Mouse (Mus musculus): ENCODE results near the gene Sart3.
"Not testable (repeated sequence)": the region's sequence is repeated elsewhere in the genome, so short reads cannot be mapped to it uniquely, and the experiment has no call there.

Sart3 gene

DNA sequence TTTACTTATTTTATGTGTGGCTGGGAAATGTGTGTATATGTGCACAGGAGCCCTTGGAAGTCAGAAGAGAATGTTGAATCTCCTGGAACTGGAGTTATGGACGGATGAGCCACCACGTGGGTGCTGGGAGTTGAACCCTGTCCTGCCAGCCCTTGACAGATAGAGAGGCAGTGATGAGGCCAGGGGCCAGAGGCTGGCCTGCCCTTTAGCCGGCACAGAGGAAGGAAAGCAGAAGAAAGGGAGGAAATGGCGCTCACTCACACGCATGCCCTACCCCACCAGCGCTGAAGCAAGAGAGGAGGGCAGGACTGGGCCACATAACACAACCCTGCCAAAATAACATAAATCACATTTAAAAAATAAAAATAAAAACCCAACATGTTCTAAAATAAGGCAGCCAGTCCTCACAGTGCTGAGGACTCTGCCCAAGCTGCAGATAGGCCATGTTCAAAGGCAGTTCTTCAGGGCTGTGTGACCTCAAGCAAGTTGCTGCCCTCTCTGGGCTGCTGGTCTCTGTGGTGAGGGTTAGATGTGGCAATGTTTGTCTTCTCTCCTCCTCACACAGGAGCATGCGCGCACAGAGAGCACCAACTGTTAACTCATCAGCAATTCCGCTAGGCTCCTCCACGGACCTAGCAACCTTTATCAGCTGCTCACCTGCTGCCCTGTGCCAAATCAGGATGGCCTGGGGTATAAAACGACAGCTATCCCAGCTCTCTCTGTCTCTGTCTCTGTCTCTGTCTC is 18.3 kb upstream of the Sart3 start:
- no peak for DNase-seq (ENCODE audit: low spot score in 2 of 2)

DNA sequence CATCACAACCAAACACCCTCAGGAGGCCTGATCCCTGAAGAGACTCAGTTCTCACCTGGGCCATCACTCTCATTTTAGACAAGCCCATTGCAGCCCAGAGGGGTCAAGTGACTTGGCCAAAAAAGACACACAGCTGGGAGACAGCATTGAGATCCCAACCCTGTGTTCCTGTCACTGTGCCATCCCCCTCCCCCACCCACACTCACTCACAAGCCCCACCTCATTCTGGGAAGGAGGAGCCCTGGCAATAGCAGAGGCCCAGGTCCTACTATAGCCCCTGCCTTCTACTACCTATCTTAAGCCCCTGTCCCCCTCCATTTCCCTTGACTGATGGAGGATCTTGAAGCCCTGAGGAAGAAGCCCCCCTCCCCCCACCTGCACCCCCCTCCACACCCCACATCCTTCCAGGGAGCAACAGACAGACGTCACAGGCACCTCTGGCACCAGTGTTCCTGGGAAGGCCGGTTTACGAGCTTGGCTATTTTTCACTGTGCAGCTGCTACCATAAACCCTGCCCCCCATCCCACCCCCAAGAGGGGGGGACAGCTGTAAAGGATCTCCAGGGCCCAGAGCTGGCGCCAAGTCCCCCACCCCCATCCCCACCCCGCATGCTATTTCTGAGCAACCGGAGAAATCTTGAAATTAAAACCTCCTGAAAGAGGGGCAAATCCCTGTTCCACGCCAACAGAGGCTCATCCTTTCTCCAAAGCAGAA is 16.9 kb upstream of the Sart3 start:
- no peak for DNase-seq (ENCODE audit: low spot score in 2 of 2)

DNA sequence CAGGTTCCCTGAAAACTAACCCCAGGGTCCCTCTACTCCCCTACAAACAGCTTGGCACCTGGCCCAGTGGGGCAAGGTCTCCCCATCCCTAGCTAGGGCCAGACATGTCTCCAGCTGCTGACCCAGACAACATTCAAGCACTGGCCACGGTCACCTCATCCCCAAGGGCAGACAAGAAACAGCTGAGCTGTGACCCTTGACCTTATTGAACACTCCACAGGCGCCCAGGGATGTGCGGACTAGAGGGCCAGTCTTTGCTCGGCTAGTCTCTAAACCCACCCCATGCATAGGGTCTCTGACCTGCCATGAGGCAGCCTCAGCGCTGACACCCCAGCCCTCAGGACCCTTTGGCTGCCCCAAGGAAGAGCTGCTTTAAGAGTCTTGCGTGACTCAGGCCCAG is 16.3 kb upstream of the Sart3 start:
- no peak for DNase-seq (ENCODE audit: low spot score in 2 of 2)

DNA sequence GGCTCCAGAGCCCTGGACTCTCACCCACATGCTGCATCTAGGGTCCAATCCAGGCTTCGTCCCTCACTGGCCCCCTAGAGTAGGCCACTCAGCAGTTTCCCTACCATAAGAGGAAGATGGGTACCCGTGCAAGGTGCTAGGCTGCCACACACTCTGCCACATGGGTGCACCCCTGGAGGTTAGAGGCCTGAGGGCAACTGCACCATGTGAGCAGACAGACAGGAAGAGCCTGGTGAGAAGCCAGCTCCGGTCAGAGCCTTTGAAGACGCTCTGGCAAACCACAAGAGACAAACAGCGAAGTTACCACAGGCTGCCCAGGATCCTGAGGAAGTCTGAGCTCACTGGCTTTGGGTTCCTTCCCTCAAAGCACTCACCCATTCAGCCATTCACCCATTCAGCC is 14.7 kb upstream of the Sart3 start:
- no peak for DNase-seq (ENCODE audit: low spot score in 2 of 2)

DNA sequence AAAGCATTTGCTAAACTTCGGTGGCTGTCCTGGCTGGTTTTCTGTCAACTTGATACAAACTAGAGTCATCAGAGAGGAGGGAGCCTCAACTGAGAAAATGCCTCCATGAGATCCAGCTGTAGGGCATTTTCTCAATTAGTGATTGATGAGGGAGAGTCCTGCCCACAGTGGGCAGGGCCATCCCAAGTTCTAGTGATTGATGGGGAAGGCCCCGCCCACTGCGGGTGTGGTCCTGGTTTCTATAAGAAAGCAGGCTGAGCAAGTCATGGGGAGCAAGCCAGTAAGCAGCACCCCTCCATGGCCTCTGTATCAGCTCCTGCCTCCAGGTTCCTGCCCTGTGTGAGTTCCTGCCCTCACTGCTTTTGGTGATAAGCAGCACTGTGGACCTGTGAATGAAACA is 11.8 kb upstream of the Sart3 start:
- not testable (repeated sequence) for DNase-seq (ENCODE audit: low spot score in 2 of 2)

DNA sequence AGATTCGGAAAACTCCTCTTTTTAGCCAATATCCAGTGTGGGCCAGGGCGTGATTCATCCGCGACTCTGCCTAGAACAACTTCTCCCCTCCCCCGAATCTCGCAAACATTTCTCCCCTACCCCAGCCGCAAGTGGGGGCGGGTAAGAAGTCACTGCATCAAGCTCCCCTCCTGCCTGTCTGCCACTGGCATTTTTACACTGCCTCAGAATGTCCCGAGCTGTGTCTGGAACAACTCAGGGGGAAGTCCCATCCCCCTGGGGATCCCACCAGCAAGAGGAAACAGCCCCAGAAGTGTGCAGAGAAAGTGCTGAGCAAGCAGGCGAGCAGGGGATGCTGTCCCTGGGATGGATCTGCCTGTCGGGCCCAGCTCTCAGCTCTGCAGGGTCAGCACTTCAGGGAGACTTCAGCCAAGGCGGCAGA is 11.3 kb upstream of the Sart3 start:
- DNase-seq (ENCODE audit: low spot score in 2 of 2): no peak

DNA sequence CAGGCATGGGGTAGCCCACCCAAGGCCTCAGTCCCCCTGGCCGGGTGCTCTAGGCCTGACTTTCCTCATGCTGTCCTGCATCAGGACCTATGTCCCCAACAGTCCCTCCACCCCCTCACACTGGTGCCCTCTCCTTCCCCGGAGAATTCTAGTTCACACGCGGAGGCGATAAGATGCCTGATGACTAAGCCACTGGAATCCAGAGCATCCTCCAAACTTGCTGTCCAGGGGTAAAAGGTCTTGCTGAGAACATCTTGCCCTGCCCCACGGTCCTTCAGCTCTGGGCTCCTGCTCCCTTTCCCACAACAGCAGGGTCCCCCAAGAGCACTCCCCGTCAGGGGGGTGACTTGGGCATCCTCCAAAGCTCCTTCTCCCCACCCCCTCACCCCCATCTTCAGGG is 10.3 kb upstream of the Sart3 start:
- no peak for DNase-seq (ENCODE audit: low spot score in 2 of 2)

DNA sequence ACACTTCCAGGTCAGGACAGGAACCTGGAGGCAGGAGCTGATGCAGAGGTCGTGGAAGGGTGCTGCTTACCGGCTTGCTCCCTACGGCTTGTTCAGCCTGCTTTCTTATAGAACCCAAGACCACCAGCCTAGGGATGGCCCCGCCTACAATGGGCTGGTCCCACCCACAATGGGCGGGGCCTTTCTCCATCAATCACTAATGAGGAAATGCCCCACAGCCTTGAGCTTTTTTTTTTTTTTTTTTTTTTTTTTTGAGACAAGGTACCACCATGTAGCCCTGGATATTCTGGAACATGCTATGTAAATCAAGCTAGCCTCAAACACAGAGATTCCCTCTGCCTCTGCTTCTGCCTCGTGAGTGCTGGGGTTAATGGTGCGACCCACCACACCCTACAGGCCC is 9.6 kb upstream of the Sart3 start:
- DNase-seq (ENCODE audit: low spot score in 2 of 2): no peak

DNA sequence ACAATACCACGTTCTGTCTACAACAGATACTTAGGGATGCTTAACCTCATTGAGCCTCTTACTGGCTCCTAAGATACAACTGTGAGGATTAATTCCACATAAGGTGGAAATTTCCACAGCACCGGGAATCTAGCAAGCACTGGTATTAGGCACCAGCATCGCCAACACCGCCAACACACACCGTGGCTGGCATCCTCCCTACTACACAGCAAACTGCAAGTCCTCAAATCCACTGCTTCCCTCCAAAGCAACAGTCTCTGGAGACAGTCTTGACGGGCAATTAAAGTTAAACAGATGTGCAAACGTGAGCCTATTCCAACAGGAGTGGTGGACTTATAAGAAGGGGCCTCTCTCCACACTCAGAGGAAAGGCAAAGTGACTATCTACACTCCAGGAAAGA is 8.9 kb upstream of the Sart3 start:
- DNase-seq (ENCODE audit: low spot score in 2 of 2): no peak

DNA sequence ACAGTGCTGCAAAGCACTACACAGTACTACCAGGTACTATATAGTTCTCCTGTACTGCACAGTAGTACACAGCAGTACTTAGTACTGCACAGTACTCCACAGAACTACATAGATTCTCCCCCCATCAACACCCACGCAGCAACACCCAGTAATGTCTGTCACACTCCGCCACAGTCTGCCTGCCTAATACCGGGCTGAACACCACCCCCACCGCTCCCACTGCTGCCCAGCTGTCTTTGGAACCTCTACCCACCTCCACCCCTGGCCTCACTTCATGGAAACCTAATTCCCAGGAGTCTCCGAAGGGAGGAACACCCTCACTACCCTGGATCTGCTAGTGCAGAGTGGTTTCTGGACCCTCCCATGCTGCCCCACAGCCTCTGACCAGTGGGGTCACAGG is 8.5 kb upstream of the Sart3 start:
- no peak for DNase-seq (ENCODE audit: low spot score in 2 of 2)

DNA sequence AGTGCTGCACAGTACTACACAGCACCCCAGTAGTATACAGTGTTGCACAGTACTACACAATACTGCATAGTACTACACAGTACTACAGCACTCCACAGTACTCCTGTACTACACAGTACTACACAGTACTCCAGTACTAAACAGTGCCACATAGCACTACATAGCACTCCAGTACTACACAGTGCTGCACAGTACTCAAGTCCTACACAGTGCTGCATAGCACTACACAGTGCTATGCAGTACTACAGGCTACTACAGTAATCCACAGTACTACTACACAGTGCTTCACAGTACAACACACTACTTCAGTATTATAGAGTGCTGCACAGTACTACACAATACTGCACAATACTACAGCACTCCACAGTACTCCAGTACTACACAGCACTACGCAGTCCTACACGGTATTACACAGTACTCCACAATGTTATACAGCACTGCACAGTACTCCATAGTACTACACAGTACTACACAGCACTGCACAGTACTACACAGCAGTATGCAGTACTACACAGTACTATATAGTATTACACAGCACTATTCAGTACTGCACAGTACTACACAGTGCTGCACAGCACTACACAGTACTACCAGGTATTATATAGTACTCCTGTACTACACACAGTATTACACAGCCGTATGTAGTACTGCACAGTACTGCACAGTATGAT is 7.9 kb upstream of the Sart3 start:
- DNase-seq (ENCODE audit: low spot score in 2 of 2): no peak

DNA sequence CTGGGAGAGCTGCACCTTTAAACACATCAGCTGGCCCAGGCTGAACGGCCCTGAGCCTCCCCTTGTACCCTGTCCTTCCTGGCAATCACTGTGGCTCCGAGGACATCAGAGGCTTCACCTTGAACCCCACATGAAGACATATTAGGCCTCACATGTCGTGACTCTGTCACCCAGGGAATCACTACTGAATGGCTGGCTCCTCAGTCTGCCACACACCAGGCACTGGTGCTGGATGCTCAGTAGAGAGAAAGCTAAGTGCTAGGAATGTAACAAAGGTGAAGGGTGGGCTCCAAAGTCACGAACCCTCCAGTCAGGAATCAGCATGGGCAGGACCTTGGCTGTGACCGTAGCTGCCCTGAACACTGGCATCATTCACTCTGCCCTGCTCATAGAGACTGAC is 7.3 kb upstream of the Sart3 start:
- DNase-seq (ENCODE audit: low spot score in 2 of 2): no peak

DNA sequence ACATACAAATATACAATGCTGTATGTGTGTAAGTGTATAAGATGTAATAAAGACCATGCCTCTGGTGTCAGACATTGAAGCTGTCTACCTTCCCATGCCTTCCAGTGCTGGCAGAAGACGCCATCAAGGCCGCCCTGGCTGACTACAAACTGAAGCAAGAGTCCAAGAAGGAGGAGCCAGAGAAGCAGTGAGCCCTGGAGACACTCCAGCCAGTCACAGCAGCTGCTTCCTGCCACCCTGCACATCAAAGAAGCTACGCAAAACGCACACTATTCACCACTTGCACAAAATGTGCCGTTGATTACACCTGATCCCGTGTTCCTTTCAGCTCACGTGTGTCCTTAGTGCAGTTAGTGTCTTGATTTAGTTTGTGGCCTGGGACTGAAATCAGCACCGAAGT is 5.4 kb upstream of the Sart3 start:
- DNase-seq (ENCODE audit: low spot score in 2 of 2): not testable (repeated sequence)

DNA sequence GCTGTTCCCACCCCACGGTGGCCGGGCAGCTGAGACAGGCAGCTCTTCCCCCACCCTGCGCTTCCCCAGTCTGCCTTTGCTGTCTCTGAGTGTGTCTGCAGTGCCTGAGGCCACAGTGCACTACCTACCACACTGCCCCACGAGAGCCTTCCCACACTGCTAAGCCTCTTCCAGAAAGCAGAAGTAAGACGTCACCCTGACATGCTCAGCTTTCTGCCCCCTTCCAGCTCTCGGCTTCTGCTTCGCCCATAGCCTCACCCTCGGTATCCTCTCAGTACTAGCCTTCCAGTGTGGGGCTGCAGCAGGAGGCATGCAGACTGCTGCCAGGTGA is 4.6 kb upstream of the Sart3 start:
- no peak for DNase-seq (ENCODE audit: low spot score in 2 of 2)

DNA sequence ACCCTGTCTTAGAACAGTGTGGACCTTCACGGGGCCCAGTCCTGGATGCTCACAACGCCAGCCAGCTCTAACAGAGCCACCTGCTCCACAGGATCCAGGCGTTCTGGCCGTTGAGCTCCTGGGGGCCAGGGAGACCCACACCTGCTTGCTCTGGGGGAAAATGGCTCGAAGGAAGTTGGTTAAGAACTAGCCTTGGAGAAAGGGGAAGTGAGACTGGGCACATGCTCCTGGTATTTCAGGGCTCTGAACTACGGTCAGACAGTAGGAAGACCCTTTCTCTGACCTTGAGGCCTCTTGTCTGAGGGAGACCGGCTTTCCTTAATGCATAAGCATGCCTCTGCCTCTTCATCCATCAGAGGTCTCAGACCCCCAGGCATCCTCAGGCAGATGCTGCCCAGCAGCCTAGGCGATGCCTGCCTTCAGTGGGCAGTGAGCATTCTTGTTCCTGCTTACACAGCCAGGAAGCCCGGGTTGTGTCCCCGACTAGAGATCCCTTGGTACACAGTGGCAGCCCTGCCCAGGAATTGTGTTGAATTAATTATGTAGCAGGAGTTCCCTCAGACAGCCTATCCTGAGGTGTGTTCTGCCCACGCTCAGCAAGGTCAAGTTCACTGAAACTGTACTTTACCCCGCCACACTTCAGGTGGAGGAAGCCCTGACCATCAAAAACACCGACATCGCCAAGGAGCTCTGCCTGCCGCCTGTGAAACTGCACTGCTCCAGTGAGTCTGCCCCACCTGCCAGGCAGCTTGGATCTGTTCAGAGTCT is 4.0 kb upstream of the Sart3 start:
- no peak for DNase-seq (ENCODE audit: low spot score in 2 of 2)

DNA sequence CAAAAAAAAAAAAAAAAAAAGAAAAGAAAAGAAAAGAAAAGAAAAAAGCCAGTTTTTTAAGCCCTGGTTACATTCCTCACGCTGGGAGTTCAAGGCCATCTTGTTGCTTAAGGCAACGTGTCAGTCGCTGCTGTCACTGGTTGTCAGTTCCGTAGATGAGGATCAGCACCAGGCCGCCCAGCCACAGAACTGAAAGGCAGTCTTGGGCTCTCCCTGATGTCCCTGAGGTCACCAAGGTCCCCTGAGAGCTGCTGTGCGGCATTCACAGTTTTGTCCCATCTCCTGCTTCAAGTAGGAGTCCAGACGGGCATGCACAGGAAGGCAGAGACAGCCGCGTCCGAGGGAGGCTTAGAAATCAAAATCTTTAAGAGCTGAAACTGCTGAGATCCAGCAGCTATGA is 3.3 kb upstream of the Sart3 start:
- DNase-seq (ENCODE audit: low spot score in 2 of 2): no peak

DNA sequence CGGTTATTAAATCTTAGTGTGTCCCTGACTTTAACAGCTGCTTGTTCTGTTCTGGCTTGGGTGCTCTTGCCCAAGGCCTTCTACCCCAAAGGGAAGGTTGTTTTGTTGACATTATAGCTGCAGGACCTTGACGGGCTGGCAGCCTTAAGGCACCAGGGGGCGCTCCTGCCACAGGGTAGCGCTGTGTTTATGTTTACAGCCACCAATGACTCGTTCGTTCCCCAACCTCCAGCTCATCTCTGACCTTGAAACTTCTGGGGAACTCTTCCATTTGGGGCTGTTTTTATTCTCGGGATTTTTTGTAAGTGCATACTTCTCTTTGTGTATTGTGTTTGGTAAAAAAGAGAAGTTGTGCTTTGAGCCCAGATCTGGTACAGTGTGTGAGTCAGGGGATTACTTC is 1.4 kb upstream of the Sart3 start:
- peak; percentile 82 to 95 for DNase-seq (ENCODE audit: low spot score in 2 of 2)

DNA sequence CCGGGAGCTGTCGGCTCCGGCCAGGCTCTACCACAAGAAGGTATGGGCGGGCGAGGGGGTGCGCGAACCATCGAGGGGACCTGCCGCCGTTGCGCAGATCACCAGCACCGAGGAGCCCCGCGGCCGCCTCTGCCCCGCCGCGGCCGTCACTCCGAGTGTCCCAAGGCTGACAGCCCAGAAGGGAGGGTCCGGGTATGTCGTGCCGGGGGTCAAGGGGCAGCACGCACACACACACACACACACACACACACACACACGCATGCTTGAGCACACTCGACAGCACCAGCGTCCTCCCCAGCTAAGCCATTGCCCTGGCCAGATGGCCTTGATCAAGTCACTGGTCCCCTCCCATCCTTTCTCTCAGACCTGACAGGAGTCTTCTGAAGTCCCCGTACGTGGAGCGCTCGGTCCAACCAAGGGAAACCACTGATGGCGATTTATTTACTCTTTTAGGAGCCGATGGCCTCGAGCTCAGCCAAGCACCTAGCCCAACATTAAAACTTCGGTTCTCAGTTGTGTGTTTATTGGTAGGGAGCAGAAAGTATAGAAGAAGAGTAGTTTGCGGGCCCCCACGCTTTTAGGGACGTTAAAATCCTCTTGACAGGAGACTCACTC is 702 bp upstream of the Sart3 start:
- no peak for DNase-seq (ENCODE audit: low spot score in 2 of 2)

DNA sequence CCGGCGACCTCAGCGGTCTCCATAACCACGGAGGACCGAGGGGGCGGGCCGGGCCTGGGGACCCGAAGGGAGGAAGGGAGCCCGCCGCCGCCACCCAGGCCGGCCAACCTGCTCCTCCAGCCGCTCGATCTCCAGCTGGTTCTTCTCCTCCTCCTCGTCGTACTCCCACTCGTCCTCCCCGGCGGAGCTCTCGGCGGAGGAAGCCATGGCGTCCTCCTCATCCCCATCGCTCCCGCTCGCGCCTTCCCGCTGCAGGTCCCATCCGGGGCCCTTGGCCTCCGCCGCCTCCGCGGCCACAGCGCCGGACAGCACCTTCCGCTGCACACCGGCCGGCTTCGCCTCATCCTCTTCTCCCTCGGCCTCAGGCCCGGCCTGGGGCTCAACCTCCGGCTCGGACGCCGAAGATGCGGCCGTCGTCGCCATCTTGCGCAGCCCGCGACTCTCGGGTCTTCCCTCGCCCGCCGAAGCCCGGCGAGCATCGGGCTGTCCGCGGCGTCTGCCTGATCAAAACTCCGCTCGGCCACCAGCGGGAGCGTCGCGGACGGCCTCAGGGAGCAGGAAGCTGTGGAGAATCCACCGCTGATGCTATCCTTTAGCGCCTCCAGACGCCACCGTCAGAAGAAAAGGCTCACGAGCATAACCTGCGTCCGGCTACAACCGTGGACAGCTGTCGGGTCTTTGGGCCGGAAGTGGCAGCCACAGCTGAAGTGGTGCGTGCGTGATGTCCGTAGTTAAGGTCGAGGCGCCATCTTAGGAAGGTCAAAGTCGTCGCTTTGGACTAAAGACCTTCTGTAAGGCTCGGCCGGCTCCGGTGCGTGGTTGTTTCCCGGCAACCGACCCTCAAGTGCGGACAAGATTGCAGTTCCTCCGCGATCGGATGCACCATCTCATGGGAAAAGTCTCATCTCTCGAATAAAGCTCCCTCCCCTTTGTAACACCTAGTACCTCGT is 822 bp downstream of the Sart3 start:
- DNase-seq (ENCODE audit: low spot score in 2 of 2): peak; percentile 75

DNA sequence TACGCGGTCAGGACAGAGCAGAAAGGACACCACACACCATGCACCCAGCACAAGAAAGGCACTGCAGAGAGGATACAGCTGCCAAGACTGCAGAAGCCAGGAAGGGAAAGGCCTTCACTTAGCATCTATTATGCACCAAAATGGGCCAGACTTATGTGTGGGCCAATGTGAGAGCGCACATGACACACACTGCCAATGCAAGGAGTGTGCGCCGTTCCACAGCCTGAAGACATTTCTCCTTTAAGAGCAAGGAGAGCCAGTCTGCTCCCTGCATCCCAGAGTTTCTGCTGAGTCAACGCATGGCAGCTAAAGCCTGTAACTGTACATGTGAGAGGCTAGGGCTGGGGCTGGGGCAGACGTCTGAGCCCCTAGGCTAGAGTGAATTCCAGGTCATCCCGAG is 3.5 kb downstream of the Sart3 start:
- no peak for DNase-seq (ENCODE audit: low spot score in 2 of 2)
